Mouse (Mus musculus) G1E (cell line): ENCODE data around the gene Nhp2.

Source experiments
- CTCF ChIP-seq: IDR thresholded peaks from 2 replicates; pipeline ENCODE4 v1.5.1; 2012; ENCODE audit warnings: low read depth, low read length, inconsistent platforms, mixed read lengths
- GATA1 ChIP-seq: IDR thresholded peaks from 2 replicates; pipeline ENCODE4 v1.6.1; 2012; ENCODE audit warnings: borderline replicate concordance, low read length, inconsistent platforms, mixed read lengths
- TAL1 ChIP-seq: conservative IDR thresholded peaks from 2 replicates; pipeline ENCODE4 v1.6.1; 2012; ENCODE audit warnings: low read depth, low read length, inconsistent platforms, mixed read lengths

DNA sequence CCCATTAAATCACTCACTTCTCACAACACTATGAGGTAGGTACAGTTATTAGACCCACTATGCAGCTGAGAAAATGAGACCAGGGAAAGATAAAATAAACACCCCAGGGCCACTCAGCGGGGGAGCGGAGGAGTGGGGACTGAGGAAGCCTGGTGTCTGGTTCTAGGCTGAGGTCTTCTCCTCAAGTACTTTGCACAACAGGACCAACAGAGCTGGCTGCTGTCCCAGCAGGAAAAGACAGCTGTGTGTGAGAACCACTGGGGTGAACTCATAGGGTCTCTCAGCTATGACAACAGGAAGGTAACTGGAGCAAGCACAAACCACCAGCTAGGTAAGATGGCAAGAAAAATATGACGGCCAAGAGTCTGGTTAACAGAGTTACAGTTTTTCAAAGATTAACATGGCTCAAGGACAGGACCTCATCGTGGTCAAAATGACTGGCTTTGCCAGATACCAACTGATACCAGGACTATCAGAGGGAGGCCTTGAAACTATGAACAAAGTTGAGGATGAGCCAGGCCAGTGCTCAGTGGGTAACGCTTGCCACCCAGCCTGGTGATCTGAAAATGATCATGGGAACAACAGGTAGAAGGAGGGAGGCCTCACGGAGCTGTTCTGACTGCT is 12.7 kb downstream of the Nhp2 start:
- no peak for TF ChIP-seq CTCF
- no peak for TF ChIP-seq TAL1
- TF ChIP-seq GATA1: no peak
